Mouse (Mus musculus): Measurements from ENCODE around the gene Sipa1l1. TPM values are rescaled to one million over a fixed set of nuclear protein-coding genes. Genes with fewer than 3 reads are reported as not detected.

Sipa1l1 gene
- total and polyA plus RNA-seq, 3 experiments = 13.6 to 36.7 (median 23.6) TPM

DNA sequence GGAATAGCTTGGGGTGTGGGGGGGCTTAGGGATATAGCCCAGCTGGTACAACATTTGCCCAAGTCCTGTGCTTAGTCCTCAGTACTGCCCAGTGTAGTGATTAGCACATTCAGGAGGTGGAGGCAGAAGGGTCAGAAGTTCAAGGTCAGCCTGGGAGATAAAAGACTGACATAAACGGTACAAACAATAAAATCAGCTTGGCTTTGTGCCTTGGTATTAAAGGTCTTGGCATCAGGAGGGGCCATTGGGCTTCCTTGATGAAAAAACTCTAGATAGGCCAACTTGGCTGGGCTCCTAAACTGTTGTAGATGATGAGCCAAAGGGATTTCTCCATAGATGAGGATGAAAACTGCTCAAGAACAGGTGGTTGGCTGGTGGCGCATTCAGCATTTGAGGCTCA lies 283.3 kb downstream of the Sipa1l1 start:
- in situ Hi-C loops (cut with MboI; ENCODE audit: low pct_ligation_motif_present, low pct_unique_long_range_greater_than_20kb, low sequenced_read_pairs) (loop anchor here (25.0 kb wide), 1 partner anchor 640 kb away; no protein-coding TSS in a partner anchor), dilution Hi-C loops (cut with MboI; ENCODE audit: extremely low pct_ligation_motif_present, extremely low pct_unique_long_range_greater_than_20kb, low sequenced_read_pairs) (no loop called here)
- no peak for DNase-seq (ENCODE audit: extremely low read depth)
- Histone ChIP-seq H3K4me2 (ENCODE audit: insufficient read depth, low read depth, poor library complexity, severe bottlenecking) (no peak overlapping the region), H3K36me3 (replicated peaks in 1 of 2; ENCODE audit: control insufficient read depth in 1 of 2, insufficient read depth in 1 of 2, low read length in 1 of 2) (peaks cover 15 to 38% of the 10 kb centered on the region in 2 experiments), H3K9ac (ENCODE audit: insufficient read depth, low read depth) (no peak overlapping the region), H3K4me1 (ENCODE audit: control insufficient read depth in 1 of 2, insufficient read depth in 2 of 2) (peaks cover 5 to 16% of the 10 kb centered on the region in 2 experiments), H3K27ac (ENCODE audit: insufficient read depth, low read depth) (no peak overlapping the region), H3K27me3 (replicated peaks) (no peaks in the 10 kb centered on the region), H3K79me2 (replicated peaks; ENCODE audit: control insufficient read depth, extremely low read depth, insufficient read depth, poor library complexity, severe bottlenecking) (peaks cover 5% of the 10 kb centered on the region), H3K4me3 (replicated peaks in 1 of 3; ENCODE audit: low read depth in 2 of 3, low read length in 2 of 3, poor library complexity in 1 of 3) (no peak overlapping the region), H3K9me3 (replicated peaks; ENCODE audit: low read length) (peaks cover 5% of the 10 kb centered on the region)
- TF ChIP-seq NRF1 (IDR thresholded peaks at IDR 0.05; ENCODE audit: low read depth, low read length) (no peak), RCOR1 (conservative IDR thresholded peaks at IDR 0.05; ENCODE audit: low read depth, low read length) (no peak), EP300 (IDR thresholded peaks at IDR 0.05; ENCODE audit: low read length) (no peak), POLR2A (IDR thresholded peaks at IDR 0.05; ENCODE audit: low read depth, low read length) (no peak), KAT2A (IDR thresholded peaks at IDR 0.05; ENCODE audit: insufficient replicate concordance, low read length) (no peak), USF1 (IDR thresholded peaks at IDR 0.05; ENCODE audit: low read depth, low read length) (no peak), HCFC1 (IDR thresholded peaks at IDR 0.05; ENCODE audit: low read depth, low read length) (no peak), CHD1 (IDR thresholded peaks at IDR 0.05; ENCODE audit: low read depth, low read length) (no peak), GABPA (IDR thresholded peaks at IDR 0.05; ENCODE audit: insufficient replicate concordance, low read depth, low read length) (no peak), CTCF (conservative IDR thresholded peaks at IDR 0.05 in 1 of 2, IDR thresholded peaks at IDR 0.05 in 1 of 2; ENCODE audit: low read depth in 2 of 2, low read length in 2 of 2) (no peak), UBTF (IDR thresholded peaks at IDR 0.05; ENCODE audit: low read depth, low read length) (no peak)

DNA sequence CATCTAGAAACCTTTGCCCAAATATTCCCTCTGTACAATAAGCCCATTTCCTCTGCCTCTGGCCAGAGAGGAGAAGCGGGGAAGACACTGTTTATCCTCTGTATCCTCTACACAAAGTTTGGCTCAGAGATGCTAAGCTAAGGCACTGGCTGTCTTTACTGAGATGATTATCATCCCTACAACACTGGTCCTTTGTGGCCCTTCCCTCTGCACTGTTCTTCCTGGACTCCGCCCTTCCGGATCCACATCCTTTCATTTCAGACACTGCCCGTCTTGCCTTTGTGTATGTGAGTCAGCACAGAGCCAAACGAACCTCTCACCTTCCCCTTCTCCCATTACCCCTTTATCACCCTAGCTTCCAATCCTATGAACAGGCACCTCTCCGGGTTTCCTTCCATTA lies 285.3 kb downstream of the Sipa1l1 start:
- H3K79me2 ChIP-seq (replicated peaks; ENCODE audit: control insufficient read depth, extremely low read depth, insufficient read depth, poor library complexity, severe bottlenecking) = no peaks in the 10 kb centered on the region
- no peak overlapping the region for H3K4me3 ChIP-seq (replicated peaks in 1 of 3; ENCODE audit: low read depth in 2 of 3, low read length in 2 of 3, poor library complexity in 1 of 3)
- H3K4me1 ChIP-seq (ENCODE audit: control insufficient read depth in 1 of 2, insufficient read depth in 2 of 2) = peaks cover 0 to 5% of the 10 kb centered on the region in 2 experiments; a peak in 1 of 4 replicates
- no peak overlapping the region for H3K27ac ChIP-seq (ENCODE audit: insufficient read depth, low read depth)
- in situ Hi-C loops (cut with MboI; ENCODE audit: low pct_ligation_motif_present, low pct_unique_long_range_greater_than_20kb, low sequenced_read_pairs) = loop anchor here (25.0 kb wide), 1 partner anchor 642 kb away; no protein-coding TSS in a partner anchor
- no peak for TF ChIP-seq MYC (IDR thresholded peaks at IDR 0.05; ENCODE audit: low read depth, low read length)
- TF ChIP-seq MAFK (IDR thresholded peaks at IDR 0.05; ENCODE audit: insufficient replicate concordance, low read length) = no peak
- no peak for TF ChIP-seq MXI1 (IDR thresholded peaks at IDR 0.05; ENCODE audit: low read depth, low read length)
- no peak for TF ChIP-seq USF2 (conservative IDR thresholded peaks at IDR 0.05; ENCODE audit: low read depth, low read length)
- no peak for TF ChIP-seq MAZ (IDR thresholded peaks at IDR 0.05; ENCODE audit: low read depth, low read length)
- TF ChIP-seq ELF1 (IDR thresholded peaks at IDR 0.05; ENCODE audit: low read depth, low read length) = no peak
- no peak for TF ChIP-seq ZMIZ1 (IDR thresholded peaks at IDR 0.05; ENCODE audit: low read depth, low read length)
- TF ChIP-seq POLR2A (IDR thresholded peaks at IDR 0.05; ENCODE audit: low read depth, low read length) = no peak
- peaks cover 5% of the 10 kb centered on the region for H3K9me3 ChIP-seq (replicated peaks; ENCODE audit: low read length)
- H3K4me2 ChIP-seq (ENCODE audit: insufficient read depth, low read depth, poor library complexity, severe bottlenecking) = no peak overlapping the region
- peaks cover 8 to 22% of the 10 kb centered on the region in 2 experiments for H3K36me3 ChIP-seq (replicated peaks in 1 of 2; ENCODE audit: control insufficient read depth in 1 of 2, insufficient read depth in 1 of 2, low read length in 1 of 2)
- no peaks in the 10 kb centered on the region for H3K27me3 ChIP-seq (replicated peaks)
- no peak overlapping the region for H3K9ac ChIP-seq (ENCODE audit: insufficient read depth, low read depth)
- no peak for DNase-seq (ENCODE audit: extremely low read depth)
- dilution Hi-C loops (cut with MboI; ENCODE audit: extremely low pct_ligation_motif_present, extremely low pct_unique_long_range_greater_than_20kb, low sequenced_read_pairs) = no loop called here
